Mouse (Mus musculus) lung, postnatal 0 days (tissue): ENCODE results near the gene Atpaf1. TPM values are rescaled to one million over a fixed set of nuclear protein-coding genes. Genes with fewer than 3 reads are reported as not detected.

Experiments
- ATAC-seq: fragments of 200-750 bp; cut with Nextera tagmentation; 2 replicates; pipeline ENCODE4 v1.8.0; 2017; ENCODE audit warnings: moderate library complexity
- DNase-seq: peaks from one replicate; pipeline ENCODE4 v3.0.0-alpha.2; 2016; ENCODE audit warnings: low spot score
- H3K27ac ChIP-seq: fragments of 300-500 bp; sonication (generic); 2 replicates; pipeline ENCODE4 v1.5.1; 2014; ENCODE audit warnings: antibody characterized with exemption, mild to moderate bottlenecking, low read length, mixed read lengths
- H3K27me3 ChIP-seq: fragments of 300-500 bp; sonication (generic); replicated peaks from 2 replicates; pipeline ENCODE4 v1.6.1; 2014; ENCODE audit warnings: low read length, mixed read lengths; ENCODE audit not compliant: insufficient read depth
- H3K36me3 ChIP-seq: fragments of 300-500 bp; sonication (generic); 2 replicates; pipeline ENCODE4 v1.6.1; 2014; ENCODE audit warnings: low read length, mixed read lengths; ENCODE audit not compliant: insufficient read depth
- H3K4me1 ChIP-seq: fragments of 300-500 bp; sonication (generic); 2 replicates; pipeline ENCODE4 v1.6.1; 2014; ENCODE audit warnings: antibody characterized with exemption, low read depth, low read length, mixed read lengths; ENCODE audit not compliant: insufficient read depth
- H3K4me2 ChIP-seq: fragments of 300-500 bp; sonication (generic); replicated peaks from 2 replicates; pipeline ENCODE4 v1.6.1; 2014; ENCODE audit warnings: low read depth, mild to moderate bottlenecking, low read length, moderate library complexity, mixed read lengths
- H3K4me3 ChIP-seq: fragments of 300-500 bp; sonication (generic); 2 replicates; pipeline ENCODE4 v1.5.1; 2014; ENCODE audit warnings: low read depth, low read length
- H3K9ac ChIP-seq: fragments of 300-500 bp; sonication (generic); replicated peaks from 2 replicates; pipeline ENCODE4 v1.6.1; 2014; ENCODE audit warnings: low read depth, mild to moderate bottlenecking
- H3K9me3 ChIP-seq: fragments of 300-500 bp; sonication (generic); 2 replicates; pipeline ENCODE4 v1.6.1; 2016; ENCODE audit warnings: low read length, mixed read lengths
- CTCF ChIP-seq: IDR thresholded peaks from 2 replicates; pipeline ENCODE4 v1.5.1; 2016; ENCODE audit warnings: antibody characterized with exemption, mild to moderate bottlenecking
- EP300 ChIP-seq: IDR thresholded peaks from 2 replicates; pipeline ENCODE4 v1.6.1; 2016; ENCODE audit warnings: antibody characterized with exemption, mild to moderate bottlenecking, control low read depth
- WGBS: fragments of 180-500 bp; shearing (Covaris S2); extraction: QIAGEN DNeasy Blood & Tissue Kit; methylation state at CpG from one replicate; pipeline ENCODE4 v1.1.7; 2014; 5-methylcytosine and 5-hydroxymethylcytosine counted together
- polyA plus RNA-seq: library from polyadenylated mRNA; unstranded; fragments of >200 nt; fragmentation: Nextera tagmentation; extraction: Ambion mirVana; gene quantifications from 2 replicates; pipeline ENCODE4 v1.2.1, GENCODE M21; 2015

The Atpaf1 gene
- polyA plus RNA-seq, 1 experiment from 2014 or later = 30.0 TPM

DNA sequence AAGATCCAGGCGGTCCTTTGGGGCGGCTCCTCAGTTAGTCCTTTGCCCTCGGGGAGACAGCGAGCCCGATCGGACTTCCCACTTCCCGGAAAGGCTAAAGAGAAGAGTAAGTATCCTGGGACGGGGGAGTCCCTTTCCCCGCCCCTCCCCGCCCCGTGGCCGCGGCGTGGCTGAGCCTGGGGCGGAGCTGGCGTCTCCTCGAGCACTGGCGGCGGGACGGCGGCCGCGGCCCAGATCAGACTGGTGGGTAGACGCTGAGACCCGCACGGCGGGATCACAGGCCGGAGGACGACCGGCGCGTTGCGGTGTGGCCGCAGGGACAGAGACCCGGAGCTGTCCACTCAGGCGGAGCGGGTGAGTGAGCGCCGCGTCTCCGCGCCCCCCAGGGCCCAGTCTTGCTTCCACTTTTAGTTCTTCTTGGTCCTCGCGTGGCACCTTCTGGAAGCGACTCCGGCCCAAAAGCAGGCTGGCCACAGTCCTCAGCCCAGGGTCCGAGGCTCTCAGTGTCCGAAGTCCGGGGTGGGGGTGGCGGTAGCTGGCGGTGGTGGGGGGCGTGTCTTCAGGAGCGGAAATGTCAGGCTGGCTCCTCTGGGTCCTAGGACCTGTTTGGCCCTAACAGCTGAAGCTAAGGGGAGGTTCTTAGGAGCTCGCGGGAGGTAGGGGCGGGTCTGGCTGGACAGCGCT lies 43.4 kb downstream of the Atpaf1 start, which contains the start of gene Mob3c:
TSS of gene Mob3c (plus strand) at position 205 of the 684 bp plus-strand sequence.
- DNase-seq (peak; percentile 97), ATAC-seq (peak; percentile 97)
- H3K27ac ChIP-seq = peak within 1 kb of the TSS; percentile 86
- no peak for TF ChIP-seq EP300
- under 1% methylated on average over 53 of the region's 57 CpGs for WGBS
- peaks cover 12% of the 10 kb centered on the region for H3K36me3 ChIP-seq
- H3K4me3 ChIP-seq = peak within 1 kb of the TSS; percentile 69
- peaks cover 16% of the 10 kb centered on the region for H3K4me1 ChIP-seq
- H3K27me3 ChIP-seq = no peaks in the 10 kb centered on the region
- H3K9me3 ChIP-seq = no peaks in the 10 kb centered on the region
- H3K4me2 ChIP-seq = peak within 1 kb of the TSS; percentile 74
- H3K9ac ChIP-seq = peak within 1 kb of the TSS; percentile 57

DNA sequence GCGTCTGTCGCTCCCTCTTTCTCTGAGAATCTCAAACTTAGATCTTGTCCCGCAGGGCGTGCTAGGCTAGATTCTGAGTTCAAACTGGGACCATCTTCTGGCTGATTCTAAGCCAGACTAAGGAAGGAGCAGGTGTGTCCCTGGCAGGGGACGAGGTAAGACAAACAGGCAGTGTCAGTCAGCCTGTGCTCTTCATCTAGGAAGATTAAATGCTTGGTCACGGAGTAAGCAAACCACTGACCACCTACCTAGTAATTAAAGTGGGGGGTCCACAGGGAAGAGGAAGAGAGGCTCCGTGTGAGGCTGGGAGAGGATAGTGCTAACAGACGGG lies 43.9 kb downstream of the Atpaf1 start:
- Histone ChIP-seq H3K9me3 (no peaks in the 10 kb centered on the region), H3K36me3 (peaks cover 12% of the 10 kb centered on the region), H3K27ac (no peak overlapping the region), H3K9ac (peak overlapping the region; percentile 57; the same call in 1 of the 2 replicates), H3K4me3 (peak overlapping the region; percentile 69), H3K27me3 (no peaks in the 10 kb centered on the region), H3K4me2 (peak overlapping the region; percentile 74), H3K4me1 (peaks cover 16% of the 10 kb centered on the region)
- TF ChIP-seq CTCF = no peak
- no peak for TF ChIP-seq EP300
- 6% methylated on average over 8 of the region's 8 CpGs for WGBS
- ATAC-seq (no peak), DNase-seq (no peak)

- Histone ChIP-seq H3K4me3 (no peak overlapping the region), H3K4me2 (no peak overlapping the region), H3K36me3 (peaks cover 18% of the 10 kb centered on the region), H3K27ac (no peak overlapping the region; the same call in 1 of the 2 replicates), H3K4me1 (peaks cover 16% of the 10 kb centered on the region), H3K27me3 (no peaks in the 10 kb centered on the region), H3K9ac (no peak overlapping the region), H3K9me3 (no peaks in the 10 kb centered on the region)
- no peak for ATAC-seq
- TF ChIP-seq EP300 (no peak), CTCF (no peak)
- peak; percentile 30 for DNase-seq
- WGBS = 30% methylated on average over 5 of the region's 5 CpGs
Observed at GRCm38 (mm10) chr4:115830491-115830890, 45.9 kb downstream of the Atpaf1 start.

- peaks cover 16% of the 10 kb centered on the region for H3K4me1 ChIP-seq
- peaks cover 18% of the 10 kb centered on the region for H3K36me3 ChIP-seq
- no peaks in the 10 kb centered on the region for H3K27me3 ChIP-seq
- no peak overlapping the region for H3K4me3 ChIP-seq
- no peaks in the 10 kb centered on the region for H3K9me3 ChIP-seq
- H3K4me2 ChIP-seq = no peak overlapping the region
- TF ChIP-seq EP300 (no peak), CTCF (no peak)
- DNase-seq (no peak), ATAC-seq (no peak)
- 92% methylated on average over 22 of the region's 22 CpGs for WGBS
- H3K27ac ChIP-seq = no peak overlapping the region
- no peak overlapping the region for H3K9ac ChIP-seq
Observed at GRCm38 (mm10) chr4:115831221-115831620, 46.6 kb downstream of the Atpaf1 start.

- ATAC-seq (no peak), DNase-seq (no peak)
- H3K36me3 ChIP-seq = peaks cover 18% of the 10 kb centered on the region
- no peak overlapping the region for H3K4me2 ChIP-seq
- no peak overlapping the region for H3K27ac ChIP-seq
- H3K27me3 ChIP-seq = no peaks in the 10 kb centered on the region
- no peak overlapping the region for H3K4me3 ChIP-seq
- peaks cover 16% of the 10 kb centered on the region for H3K4me1 ChIP-seq
- no peak overlapping the region for H3K9ac ChIP-seq
- WGBS = 60% methylated on average over 2 of the region's 2 CpGs
- no peaks in the 10 kb centered on the region for H3K9me3 ChIP-seq
- TF ChIP-seq CTCF (no peak), EP300 (no peak)
Observed at GRCm38 (mm10) chr4:115832040-115832439, 47.4 kb downstream of the Atpaf1 start.

GRCm38 (mm10) chr4:115835576-115835975 lies 51.0 kb downstream of the Atpaf1 start:
- no peaks in the 10 kb centered on the region for H3K27me3 ChIP-seq
- no peaks in the 10 kb centered on the region for H3K9me3 ChIP-seq
- H3K4me2 ChIP-seq = no peak overlapping the region
- H3K27ac ChIP-seq = no peak overlapping the region
- peaks cover 18% of the 10 kb centered on the region for H3K36me3 ChIP-seq
- TF ChIP-seq CTCF (no peak), EP300 (no peak)
- H3K4me1 ChIP-seq = peaks cover 10% of the 10 kb centered on the region
- no peak overlapping the region for H3K9ac ChIP-seq
- no peak overlapping the region for H3K4me3 ChIP-seq
- ATAC-seq (no peak), DNase-seq (peak; percentile 58)
- WGBS = 53% methylated on average over 2 of the region's 2 CpGs
